Mouse (Mus musculus) left cerebral cortex, adult 9 months (tissue): ENCODE measurements around the gene Etv5.
A peak's percentile ranks its signal among the peaks of the same experiment; 100 is the strongest.

Experiments used
- DNase-seq, 2 experiments: peaks; one replicate each; pipeline ENCODE4 v3.0.0; 2022; ENCODE audit warnings: low spot score in 2 of 2

Etv5 gene

GRCm38 (mm10) chr16:22439499-22440177, at the start of gene Etv5:
TSS of gene Etv5 (minus strand) at chr16:22439719.
- peak; percentile 100 for DNase-seq

GRCm38 (mm10) chr16:22483900-22484299, 44.4 kb upstream of the Etv5 start:
- DNase-seq: peak in 1 of 2 experiments; percentile 55

GRCm38 (mm10) chr16:22479322-22479721, 39.8 kb upstream of the Etv5 start:
- DNase-seq: no peak

DNA sequence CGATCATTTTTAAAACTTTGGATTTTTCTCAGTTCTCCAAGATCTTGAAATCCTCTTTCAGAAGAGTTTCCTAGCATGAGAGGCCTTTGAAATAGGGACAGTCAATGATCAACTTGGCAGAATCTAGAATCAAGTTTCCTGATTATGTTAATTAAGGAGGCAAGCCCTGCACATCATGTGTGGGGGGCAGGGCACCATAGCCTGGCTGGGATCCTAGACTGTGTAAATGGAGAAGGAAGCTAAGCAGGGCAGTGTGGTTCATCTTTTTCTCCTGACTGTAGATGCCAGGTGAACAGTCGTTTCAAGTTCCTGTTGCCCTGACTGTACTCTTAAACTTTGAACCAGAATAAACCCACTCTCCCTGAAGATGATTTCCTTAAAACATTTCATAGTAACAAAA, 32.2 kb upstream of the Etv5 start:
- no peak for DNase-seq

DNA sequence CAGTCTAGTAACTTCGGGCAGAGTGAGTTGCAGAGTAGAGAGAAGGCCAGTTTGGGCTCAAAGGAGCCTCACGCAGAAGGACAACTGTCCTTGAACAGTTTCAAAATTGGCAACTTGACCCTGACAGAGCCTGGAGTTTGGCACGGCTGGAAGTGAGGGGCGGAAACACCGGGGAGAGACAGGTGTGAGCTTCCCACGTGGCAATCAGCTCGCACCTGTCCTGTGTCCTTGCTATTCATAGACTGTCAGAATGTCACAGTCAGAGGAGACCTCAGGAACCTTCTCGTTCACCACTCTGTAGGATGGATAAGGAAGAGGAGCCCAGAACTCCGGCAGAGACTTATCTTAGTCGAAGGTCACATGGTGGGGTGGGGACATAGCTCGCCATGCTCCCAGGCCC, 29.9 kb upstream of the Etv5 start:
- DNase-seq: no peak

GRCm38 (mm10) chr16:22467111-22467510, 27.6 kb upstream of the Etv5 start:
- DNase-seq: no peak

DNA sequence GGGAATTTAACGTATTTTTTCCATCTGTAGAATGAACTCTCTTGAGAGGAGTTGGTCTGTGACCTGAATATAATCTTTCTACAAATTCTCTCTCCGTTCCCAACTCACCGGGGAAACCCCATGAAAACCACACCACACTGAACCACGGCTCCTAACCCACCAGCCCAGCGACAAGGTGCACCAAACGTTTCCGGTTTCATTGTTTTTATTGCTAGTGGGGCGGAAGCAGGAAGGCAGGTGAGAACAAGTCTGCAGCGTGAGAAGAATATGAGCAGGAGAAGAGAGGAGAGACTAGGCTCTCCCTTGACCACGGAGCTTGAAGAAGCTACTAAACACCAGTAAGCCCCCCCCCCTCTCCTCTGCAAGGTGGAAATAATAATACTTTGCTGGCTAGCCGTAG, 26.9 kb upstream of the Etv5 start:
- no peak for DNase-seq

DNA sequence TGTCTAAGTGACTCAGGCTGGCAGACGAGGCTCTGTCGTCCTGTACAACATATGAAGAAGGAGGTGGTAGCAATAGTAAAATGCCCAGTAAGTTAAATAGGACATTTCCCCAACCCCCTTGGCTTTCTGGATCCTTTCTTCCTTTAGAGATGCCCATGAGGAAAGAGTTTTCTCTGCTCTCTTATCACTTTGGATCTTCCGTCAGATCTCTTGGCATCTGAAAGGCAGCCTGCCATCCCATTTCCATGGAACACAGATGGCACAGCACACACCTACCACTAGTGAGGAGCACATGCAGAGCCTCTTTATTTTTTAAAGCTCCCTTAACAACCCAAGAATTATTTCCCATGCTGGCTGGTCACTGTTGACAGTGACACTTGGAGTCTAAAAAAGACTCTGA, 22.7 kb upstream of the Etv5 start:
- no peak for DNase-seq

DNA sequence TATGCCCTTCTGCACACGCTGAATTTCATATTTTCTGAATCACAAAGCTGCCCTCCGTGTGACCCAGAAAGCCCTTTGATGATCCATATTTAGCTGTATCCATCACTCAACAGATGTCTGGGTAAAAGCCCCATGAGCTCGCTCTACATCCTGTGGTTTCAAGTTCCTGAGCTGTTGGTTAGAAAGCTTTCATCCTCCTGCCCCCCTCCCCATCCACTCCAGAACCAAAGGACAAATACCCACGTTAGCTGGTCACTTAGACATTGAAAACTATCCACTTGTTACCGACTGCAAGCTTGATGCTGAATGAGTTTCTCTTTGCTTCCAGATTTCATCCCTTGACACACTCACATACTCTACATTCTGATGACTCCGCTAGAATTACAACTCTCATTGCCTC, 22.2 kb upstream of the Etv5 start:
- no peak for DNase-seq

DNA sequence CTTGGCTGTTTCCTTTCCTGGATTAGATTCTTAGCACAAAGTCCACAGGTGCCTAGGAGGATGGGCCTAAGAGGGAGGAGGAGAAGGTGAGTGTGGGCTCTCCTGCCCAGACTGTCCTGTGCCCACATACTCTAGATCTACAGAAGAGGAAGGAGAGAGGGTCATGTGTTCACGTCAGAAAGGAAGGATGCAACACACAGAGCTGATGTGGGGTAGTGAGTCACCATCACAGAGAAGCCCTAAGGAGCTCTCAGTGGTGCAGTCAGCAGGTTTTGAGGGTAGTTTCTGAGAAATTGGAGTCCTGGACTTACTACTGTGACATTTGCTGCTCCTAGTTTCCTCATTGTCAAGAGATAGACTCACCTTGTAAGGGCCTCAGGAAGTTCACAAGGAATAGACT, 21.4 kb upstream of the Etv5 start:
- no peak for DNase-seq

- no peak for DNase-seq
These were observed 12.6 kb upstream of the Etv5 start for GRCm38 (mm10) chr16:22452082-22452481.

DNA sequence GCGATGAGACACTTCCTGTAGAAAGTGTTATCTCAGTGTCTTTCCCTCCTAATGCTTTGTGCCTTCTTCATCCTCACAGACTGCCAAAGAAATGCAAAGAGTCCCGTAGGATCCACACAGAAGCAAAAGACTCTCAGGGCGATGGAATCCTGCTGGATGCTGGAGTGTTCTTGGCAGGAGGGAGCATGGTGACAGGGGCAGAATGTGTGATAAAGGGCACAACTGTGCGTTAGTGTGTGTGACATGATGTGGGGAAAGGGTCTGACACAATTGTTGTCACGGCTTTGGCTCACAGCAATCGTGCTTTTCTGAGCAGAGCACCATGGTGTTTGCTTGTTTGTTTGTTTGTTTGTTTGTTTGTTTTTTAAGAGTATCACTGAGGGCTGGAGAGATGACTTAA, 8.6 kb upstream of the Etv5 start:
- no peak for DNase-seq

DNA sequence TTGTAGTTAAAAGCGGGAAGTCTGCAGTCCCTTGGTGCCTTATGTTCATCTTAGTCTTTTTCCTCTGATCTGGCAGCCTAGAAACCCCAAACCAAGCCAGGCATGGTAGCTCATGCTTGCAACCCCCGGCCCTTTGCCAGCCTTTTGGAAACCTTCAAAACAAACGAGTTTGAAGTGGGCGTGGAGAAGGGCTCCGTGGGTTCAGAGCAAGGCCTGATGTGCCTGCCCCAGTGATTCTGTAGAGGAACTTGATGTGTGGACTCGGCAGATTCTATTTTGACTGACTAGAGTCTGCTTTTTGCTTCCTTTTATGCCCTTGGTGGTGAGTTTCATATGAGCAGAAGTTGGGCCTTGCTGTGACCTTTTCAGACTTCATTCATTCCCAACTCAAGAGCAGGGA, 5.3 kb upstream of the Etv5 start:
- no peak for DNase-seq

DNA sequence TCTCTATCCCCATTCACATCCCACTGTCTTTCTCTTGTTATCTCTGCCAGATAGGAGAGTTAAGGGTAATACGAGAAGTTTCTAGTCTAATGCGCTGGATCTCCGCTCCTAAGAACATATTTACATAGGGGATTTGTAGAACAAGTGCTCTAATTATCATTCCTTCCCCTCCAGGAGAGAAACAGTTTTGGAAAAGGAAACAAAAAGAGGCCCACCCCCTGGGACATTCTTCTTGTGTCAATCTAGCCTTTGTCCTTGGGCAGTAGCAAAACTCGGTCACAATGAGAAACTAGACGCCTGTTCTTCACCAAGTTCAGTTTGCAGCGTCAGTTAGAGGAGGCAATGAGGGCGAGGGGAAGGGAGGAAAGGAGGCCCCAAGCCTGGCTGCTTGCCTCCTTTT, 2.7 kb upstream of the Etv5 start:
- DNase-seq: no peak

DNA sequence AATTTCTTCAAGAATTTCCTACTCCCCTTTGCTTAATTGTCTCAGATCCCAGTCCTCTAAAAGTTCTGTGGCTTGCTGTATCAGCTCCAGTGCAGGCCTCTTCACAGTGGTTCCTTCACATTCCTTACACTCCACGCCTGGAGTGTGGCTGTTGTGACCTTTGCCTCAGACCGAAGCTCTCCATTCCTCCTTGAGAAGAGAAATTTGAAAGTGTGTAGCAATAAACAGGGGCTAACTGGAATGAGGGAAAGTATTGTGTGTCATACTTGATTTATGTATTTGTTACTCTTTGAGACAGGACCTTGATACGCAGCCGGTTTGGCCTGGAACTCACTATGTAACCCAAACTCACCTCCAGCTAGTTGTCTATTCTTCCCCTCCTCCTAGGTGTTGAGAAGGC, 1.8 kb upstream of the Etv5 start:
- DNase-seq: no peak

- DNase-seq: peak in 1 of 2 experiments; percentile 68
These were observed 750 bp upstream of the Etv5 start for GRCm38 (mm10) chr16:22440269-22440668.

GRCm38 (mm10) chr16:22438441-22439373, 812 bp downstream of the Etv5 start:
- peak in 1 of 2 experiments; percentile 69 for DNase-seq

- no peak for DNase-seq
These were observed 3.4 kb downstream of the Etv5 start for GRCm38 (mm10) chr16:22436106-22436505.

DNA sequence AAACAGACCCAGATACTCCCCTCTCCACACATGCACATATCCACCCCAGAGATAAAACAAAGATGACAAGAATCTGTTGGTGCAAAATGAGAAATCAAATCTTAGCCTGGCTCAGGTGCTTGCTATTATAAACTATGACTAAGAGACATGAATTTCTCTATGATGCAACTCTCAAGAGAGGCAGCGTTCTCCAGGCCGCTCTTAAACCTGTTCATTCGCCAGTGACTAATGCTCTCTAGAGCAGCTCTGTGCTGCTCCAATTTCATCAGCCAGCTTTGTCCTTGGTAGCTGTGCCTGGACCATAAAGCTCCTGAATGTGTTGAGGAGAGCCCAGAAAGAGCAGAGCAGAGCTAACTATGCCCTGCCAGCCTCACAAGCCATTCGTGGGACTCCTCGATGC, 5.0 kb downstream of the Etv5 start:
- DNase-seq: peak in 1 of 2 experiments; percentile 47

DNA sequence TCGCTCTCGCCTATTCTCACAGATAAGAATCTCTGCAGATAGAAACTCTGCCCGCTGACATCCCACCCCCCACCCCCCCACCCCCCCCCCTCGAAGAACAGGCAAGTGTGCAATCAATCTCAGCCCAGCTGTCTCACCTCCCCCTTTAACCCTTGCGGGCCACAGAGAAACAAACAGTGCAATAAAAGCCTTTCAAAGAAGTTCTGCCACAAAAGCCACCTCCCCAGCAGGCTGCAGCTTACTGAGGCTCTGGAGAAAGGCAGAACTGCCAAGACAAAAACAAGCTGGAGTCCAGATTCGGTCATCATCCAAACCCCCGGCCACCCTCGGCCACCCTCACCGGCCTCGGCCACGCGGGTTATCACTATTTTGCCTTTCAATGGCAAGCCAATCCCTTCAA, 5.6 kb downstream of the Etv5 start:
- no peak for DNase-seq

DNA sequence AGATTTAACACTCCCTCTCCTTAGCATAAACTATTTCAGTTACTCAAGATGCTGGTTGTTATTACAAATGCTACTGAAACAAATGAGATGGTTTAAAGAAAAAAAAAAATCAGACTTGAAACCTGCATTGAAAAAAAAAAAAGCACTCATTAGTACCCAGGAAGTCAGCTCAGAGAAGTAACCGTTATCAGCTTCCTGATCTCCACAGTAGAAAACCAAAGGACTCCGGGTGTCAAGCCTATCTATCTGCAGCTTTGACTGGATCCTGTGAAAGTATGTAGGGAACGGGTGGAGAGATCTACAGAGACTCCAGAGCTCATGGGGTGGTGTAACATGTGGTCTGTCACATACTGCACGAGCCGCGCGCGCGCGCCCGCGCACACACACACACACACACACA, 7.7 kb downstream of the Etv5 start:
- no peak for DNase-seq

- DNase-seq: no peak
These were observed 8.2 kb downstream of the Etv5 start for GRCm38 (mm10) chr16:22431335-22431734.
